Mouse (Mus musculus) cerebellum, adult 2 months (tissue): ENCODE measurements around the gene Adamtsl2.

Experiments used
- CTCF ChIP-seq: fragments of 200-500 bp; IDR thresholded peaks from 2 replicates; pipeline ENCODE4 v1.5.1; 2011; ENCODE audit warnings: low read depth, mild to moderate bottlenecking, control low read depth, low read length, moderate library complexity, borderline replicate concordance; ENCODE audit not compliant: insufficient read depth
- POLR2A ChIP-seq: fragments of 200-500 bp; IDR thresholded peaks from 2 replicates; pipeline ENCODE4 v1.6.1; 2011; ENCODE audit warnings: low read length, control low read depth, borderline replicate concordance; ENCODE audit not compliant: insufficient read depth

DNA sequence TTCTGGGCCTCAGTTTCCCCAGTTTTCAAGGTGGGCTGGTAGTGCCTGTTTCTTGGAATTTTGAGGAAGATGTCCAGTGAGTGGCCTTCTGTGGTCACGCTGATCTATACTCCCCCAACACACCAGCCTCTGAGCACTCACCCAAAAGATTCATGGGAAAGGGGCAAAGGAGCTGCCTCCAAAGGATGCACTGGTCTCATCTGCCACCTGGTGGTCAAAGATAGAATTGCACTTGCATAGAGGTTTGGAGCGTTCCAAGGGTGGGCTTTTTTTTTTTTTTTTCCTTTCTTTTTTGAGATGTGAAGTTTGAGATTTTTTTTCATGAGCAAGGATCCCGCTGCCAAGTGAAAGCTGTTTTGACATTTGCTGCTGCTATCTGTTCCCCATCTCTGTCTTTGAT lies 40.6 kb upstream of the Adamtsl2 start:
- TF ChIP-seq POLR2A, result no peak
- TF ChIP-seq CTCF, result peak; percentile 94
